Mouse (Mus musculus) erythroblast, embryonic 14.5 days (primary cell): ENCODE results near the gene Fam173a. TPM values are rescaled to one million over a fixed set of nuclear protein-coding genes. Genes with fewer than 3 reads are reported as not detected.

Source experiments
- H3K27me3 ChIP-seq: 2 replicates; pipeline ENCODE4 v1.6.1; 2012; ENCODE audit warnings: inconsistent platforms; ENCODE audit not compliant: control insufficient read depth
- H3K36me3 ChIP-seq: 2 replicates; pipeline ENCODE4 v1.6.1; 2012; ENCODE audit warnings: mild to moderate bottlenecking, inconsistent platforms; ENCODE audit not compliant: control insufficient read depth
- H3K4me1 ChIP-seq: 2 replicates; pipeline ENCODE4 v1.6.1; 2012; ENCODE audit warnings: inconsistent platforms; ENCODE audit not compliant: control insufficient read depth
- H3K4me3 ChIP-seq: replicated peaks from 2 replicates; pipeline ENCODE3; 2012; ENCODE audit warnings: moderate library complexity, mild to moderate bottlenecking, inconsistent platforms
- H3K9me3 ChIP-seq: 2 replicates; pipeline ENCODE4 v1.6.1; 2012; ENCODE audit warnings: low read length, inconsistent platforms, mixed read lengths; ENCODE audit not compliant: control insufficient read depth
- GATA1 ChIP-seq: IDR thresholded peaks from 2 replicates; pipeline ENCODE4 v1.6.1; 2012; ENCODE audit warnings: low read length, inconsistent platforms, mixed read lengths
- TAL1 ChIP-seq: IDR thresholded peaks from 3 replicates; pipeline ENCODE4 v1.6.1; 2012; ENCODE audit warnings: low read length, inconsistent platforms, mixed read lengths
- polyA plus RNA-seq: library from polyadenylated mRNA; stranded (reverse); fragments of >175 nt; gene quantifications from 2 replicates; pipeline ENCODE4 v1.2.3, GENCODE M21; 2012

Gene Fam173a
- polyA plus RNA-seq, 1 experiment = 2.8 TPM

DNA sequence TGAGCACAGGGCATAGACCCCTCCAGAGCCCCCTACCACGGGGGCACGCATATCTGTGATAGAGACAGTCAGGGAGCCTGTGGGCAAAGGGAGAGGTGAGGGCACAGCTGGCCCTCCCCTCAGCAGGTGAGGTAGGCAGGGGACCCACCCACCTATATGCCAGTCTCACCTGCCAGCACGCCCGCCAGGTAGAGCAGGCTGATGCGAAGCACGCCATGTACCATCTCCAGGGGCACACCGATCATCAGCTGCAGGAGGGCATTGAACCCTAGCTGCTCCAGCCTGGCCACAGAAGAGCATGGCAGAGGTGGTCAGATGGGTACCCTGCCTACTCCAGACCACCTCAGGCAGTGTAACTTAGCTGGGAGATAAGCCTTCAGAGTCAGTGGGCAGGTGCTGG is 42.6 kb upstream of the Fam173a start:
- H3K9me3 ChIP-seq = no peaks in the 10 kb centered on the region
- H3K27me3 ChIP-seq = no peaks in the 10 kb centered on the region
- H3K4me1 ChIP-seq = peaks cover 85% of the 10 kb centered on the region
- no peak overlapping the region for H3K4me3 ChIP-seq
- no peak for TF ChIP-seq TAL1
- TF ChIP-seq GATA1 = no peak
- H3K36me3 ChIP-seq = peaks cover 71% of the 10 kb centered on the region

DNA sequence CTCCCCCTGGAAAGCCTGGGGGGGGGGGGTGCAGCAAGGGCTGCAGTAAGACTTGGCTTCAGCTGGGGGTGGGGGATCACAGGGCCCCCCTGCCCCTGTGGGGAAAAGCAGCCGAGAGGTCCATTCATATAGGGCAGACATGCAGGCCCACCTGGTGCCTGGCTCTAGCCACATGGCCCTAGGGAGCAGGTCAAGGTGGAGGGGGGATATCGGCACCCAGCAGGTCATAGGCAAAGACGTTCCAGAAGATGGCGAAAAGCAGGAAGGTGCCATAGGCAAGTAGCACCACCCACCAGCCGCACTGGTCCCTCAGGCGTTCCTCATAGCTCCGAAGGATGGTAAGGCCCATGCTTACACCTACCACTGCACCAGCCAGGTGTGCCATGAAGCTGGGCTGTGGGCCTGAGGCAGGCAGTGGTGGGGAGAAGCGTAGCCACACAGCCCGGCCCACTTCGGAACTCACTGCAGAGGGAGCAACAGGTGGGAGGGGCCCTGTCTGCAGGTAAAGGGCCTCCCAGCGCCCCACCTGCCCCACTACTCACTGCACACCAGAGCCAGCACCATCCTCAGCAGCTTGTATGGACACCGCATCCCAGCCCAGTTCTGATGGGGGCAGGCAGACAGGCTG is 42.0 kb upstream of the Fam173a start:
- Histone ChIP-seq H3K27me3 (no peaks in the 10 kb centered on the region), H3K4me1 (peaks cover 91% of the 10 kb centered on the region), H3K9me3 (no peaks in the 10 kb centered on the region), H3K36me3 (peaks cover 71% of the 10 kb centered on the region), H3K4me3 (peak overlapping the region; percentile 81)
- no peak for TF ChIP-seq TAL1
- no peak for TF ChIP-seq GATA1

DNA sequence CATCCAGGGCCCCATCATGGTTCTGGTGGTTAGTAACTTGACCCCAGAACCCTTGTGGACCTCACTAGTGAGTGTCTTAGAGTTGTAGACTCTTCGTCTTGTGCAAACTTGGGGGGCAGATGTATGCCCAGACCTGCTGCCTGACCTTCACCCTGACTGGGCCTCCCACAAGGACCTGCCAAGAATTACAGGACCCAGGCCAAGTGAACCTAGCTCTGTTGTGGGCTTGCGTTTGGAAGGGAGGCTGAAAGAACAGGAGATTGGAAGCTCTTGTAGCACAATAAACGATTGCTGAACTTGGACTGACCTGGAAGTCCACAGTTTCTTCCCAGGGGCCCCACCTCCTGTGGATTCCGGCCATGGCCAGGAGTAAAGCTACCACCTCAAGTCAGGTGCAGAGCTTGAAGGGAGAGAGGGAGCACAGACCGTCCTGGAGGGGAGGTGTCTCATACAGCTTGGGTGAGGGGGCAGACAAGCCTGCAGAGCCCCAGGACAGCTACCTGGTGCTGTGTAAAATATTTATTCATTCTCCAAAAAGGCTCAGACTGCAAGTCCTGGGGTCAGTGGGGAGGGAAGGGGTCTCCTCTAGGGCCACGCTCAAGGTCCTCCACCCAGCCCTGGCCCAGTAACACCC is 41.4 kb upstream of the Fam173a start:
- Histone ChIP-seq H3K4me1 (peaks cover 92% of the 10 kb centered on the region), H3K9me3 (no peaks in the 10 kb centered on the region), H3K36me3 (peaks cover 71% of the 10 kb centered on the region), H3K27me3 (no peaks in the 10 kb centered on the region), H3K4me3 (peak overlapping the region; percentile 81)
- TF ChIP-seq GATA1 (no peak), TAL1 (no peak)

DNA sequence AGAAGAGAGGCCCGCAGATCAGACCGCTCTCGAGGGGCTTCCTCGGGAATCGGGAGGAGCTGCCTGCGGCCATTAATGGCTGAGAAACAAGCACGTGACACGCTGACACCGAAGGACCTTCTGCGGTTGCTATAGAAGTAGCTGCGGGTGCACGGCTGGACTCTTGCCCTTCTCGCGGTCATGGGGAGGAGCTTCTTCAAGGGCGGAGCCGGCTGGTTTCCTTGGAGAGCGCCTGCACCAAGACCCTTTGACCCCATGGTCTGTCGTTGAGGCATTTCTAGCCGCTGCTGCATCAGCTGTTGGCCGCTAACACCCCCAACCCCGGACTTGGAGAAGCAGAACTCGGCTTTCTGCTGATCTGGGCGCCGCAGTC is 40.6 kb upstream of the Fam173a start, which contains the start of gene Stub1:
Gene Stub1 (minus strand): TSS at position 114 of the 373 bp plus-strand sequence.
- Histone ChIP-seq H3K27me3 (no peaks in the 10 kb centered on the region), H3K9me3 (no peaks in the 10 kb centered on the region), H3K36me3 (peaks cover 66% of the 10 kb centered on the region), H3K4me3 (peak within 1 kb of the TSS; percentile 81), H3K4me1 (peaks cover 95% of the 10 kb centered on the region)
- no peak for TF ChIP-seq TAL1
- TF ChIP-seq GATA1 = no peak

DNA sequence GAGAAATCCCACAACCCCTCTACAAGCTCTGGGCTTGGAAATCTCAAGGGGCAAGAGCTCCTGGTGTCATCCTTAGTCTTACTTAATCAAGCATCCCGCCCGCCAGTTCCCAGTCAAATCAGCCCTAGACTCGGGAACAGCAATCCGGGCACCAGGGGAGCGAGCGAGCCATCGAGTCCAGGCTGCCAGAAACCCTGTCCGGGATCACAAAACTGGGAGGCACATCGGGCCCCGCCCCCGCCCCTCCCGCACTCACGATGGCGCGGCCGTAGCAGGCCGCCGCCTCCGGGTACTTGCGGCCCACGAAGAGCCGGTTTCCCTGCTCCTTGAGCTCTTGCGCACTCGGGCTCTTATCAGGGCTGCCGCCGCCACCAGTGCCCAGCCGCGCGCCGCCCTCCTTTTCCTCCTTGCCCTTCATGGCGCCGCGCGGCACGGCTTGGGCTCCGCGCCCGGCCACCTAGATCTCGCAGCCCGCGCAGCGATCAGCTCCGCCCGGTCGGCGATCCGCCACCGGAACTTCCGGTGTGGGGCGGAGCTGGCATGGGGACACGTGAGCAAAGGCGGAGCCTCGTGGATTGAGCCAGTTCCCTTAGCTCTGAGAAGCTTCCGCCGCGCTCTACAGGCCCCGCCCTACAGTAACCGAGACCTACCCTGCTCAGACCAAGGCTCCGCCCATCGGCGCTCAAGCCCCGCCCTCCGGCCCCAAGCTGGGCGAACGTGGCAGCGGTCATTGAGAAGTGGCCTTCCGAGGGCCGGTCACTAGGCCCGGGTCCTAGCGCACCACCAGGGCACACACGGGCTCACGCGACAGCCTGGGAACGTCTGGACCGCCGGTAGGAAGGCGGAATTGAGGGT is 40.0 kb upstream of the Fam173a start:
- Histone ChIP-seq H3K27me3 (no peaks in the 10 kb centered on the region), H3K4me3 (peak overlapping the region; percentile 81), H3K4me1 (peaks cover 94% of the 10 kb centered on the region), H3K36me3 (peaks cover 66% of the 10 kb centered on the region), H3K9me3 (no peaks in the 10 kb centered on the region)
- TF ChIP-seq TAL1 (no peak), GATA1 (no peak)

DNA sequence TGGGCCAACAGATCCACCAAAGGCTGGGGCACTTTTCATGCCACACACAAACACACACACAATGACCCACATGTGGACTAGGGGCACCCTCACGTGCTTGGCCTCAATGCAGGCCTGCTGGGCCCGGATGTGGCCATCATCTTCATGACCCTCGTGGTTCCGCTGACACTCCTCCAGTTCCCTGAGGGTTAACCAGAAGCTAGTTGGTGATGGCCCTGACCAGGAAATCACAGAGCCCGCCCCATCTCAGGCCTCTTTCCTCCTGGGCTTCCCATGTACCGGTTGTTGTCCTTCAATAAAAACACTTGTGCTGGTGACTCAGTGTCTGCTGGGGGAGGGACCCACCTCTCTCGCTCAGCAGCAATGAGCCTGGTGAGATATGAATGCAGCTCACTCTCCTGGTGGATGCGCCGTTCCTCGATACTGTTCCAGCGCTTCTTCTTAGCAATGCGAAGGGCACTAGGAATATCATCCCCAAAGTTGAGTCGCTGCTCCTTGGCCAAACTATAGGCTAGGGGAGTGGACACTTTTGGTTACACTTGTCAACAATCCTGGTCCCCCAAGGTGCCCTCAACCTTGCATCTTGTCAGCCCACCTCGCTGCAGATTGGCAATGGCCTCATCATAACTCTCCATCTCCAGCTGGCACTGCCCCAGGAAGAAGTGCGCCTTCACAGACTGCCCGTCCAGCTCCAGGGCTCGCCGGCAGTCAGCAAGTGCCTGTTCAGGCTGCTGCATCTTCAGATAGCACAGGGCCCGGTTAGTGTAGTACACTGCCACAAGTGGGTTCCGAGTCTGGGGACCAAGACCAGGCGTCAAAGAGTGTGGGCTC is 39.0 kb upstream of the Fam173a start:
- Histone ChIP-seq H3K27me3 (no peaks in the 10 kb centered on the region), H3K36me3 (peaks cover 69% of the 10 kb centered on the region), H3K4me3 (peak overlapping the region; percentile 81), H3K9me3 (no peaks in the 10 kb centered on the region), H3K4me1 (peaks cover 93% of the 10 kb centered on the region)
- TF ChIP-seq TAL1 = no peak
- no peak for TF ChIP-seq GATA1

DNA sequence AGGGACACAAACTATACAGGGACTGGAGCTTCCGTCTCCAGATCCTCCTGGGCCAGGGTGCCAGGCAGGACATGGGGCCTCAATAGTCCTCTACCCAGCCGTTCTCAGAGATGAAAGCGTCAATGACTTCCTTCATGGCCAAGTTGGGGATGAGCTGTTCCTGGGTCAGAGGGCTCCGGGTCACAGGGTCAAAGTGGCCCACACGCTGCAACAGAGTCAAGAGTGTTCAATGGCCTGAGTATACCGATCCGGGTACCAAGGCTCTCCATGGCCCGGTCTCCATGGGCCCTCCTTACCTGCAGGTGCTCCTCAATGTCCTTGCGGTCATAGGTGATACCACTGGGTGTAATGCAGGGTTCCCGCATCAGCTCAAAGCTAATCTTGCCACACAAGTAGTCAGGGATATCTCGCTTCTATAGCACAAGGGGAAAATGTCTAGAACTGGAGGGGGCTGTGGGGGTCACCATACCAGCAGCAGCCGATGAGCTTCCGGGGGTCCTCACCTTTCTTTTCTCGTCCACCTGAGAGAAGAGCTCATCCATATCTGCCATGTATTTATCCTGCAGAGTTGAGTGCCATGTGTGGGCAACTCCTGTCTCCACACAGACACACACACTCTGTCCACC is 38.2 kb upstream of the Fam173a start:
- Histone ChIP-seq H3K9me3 (no peaks in the 10 kb centered on the region), H3K27me3 (no peaks in the 10 kb centered on the region), H3K4me3 (peak overlapping the region; percentile 81), H3K4me1 (peaks cover 93% of the 10 kb centered on the region), H3K36me3 (peaks cover 70% of the 10 kb centered on the region)
- TF ChIP-seq GATA1 (no peak), TAL1 (no peak)

DNA sequence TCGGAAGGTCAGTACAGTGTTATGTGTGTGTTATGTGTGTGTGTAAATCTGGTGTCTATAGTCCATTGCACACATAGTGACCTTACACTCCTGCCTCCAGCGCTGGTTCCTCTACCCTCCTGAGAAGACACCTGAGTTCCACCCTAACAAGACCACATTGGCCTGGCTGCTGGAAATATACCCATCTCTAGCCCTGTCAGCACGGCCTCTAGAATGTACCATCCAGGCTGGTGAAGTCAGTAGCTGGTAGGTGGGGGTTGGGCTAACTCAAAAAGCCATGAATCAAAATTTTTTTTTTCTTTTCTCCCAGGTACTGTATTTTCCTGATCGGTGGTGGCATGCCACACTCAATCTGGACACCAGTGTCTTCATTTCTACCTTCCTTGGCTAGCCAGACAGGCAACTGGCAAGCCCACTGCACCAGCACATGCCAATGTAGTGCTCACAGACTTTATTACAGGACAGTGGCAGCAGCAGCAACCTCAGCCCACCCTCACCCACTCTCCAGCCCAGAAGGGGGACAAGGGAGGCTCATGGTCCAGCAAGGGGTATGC is 37.6 kb upstream of the Fam173a start:
- H3K36me3 ChIP-seq = peaks cover 70% of the 10 kb centered on the region
- H3K4me1 ChIP-seq = peaks cover 93% of the 10 kb centered on the region
- TF ChIP-seq GATA1 (no peak), TAL1 (no peak)
- H3K4me3 ChIP-seq = peak overlapping the region; percentile 73
- no peaks in the 10 kb centered on the region for H3K27me3 ChIP-seq
- no peaks in the 10 kb centered on the region for H3K9me3 ChIP-seq
